Mouse (Mus musculus) CD4-positive, CD25-positive, alpha-beta regulatory T cell, adult 9 weeks (primary cell): Measurements from ENCODE around the gene Nfyb. TPM values are rescaled to one million over a fixed set of nuclear protein-coding genes. Genes with fewer than 3 reads are reported as not detected.

Experiments used
- polyA plus RNA-seq: library from polyadenylated mRNA; unstranded; fragments of 100-300 nt; shearing (Covaris generic); gene quantifications from one replicate; pipeline ENCODE4 v1.2.1, GENCODE M21; 2017

The Nfyb gene
- 59.5 TPM for polyA plus RNA-seq

GRCm38 (mm10) chr10:82763840-82764631 lies at the start of gene Nfyb:
Gene Nfyb (minus strand): TSS chr10:82764144.

Other genes starting within 250 kb of the Nfyb start
- gene 1190007I07Rik, start 140.9 kb downstream of the Nfyb start, polyA plus RNA-seq, result 49.3 TPM
- 28.6 TPM for gene Tdg, start 134.3 kb downstream of the Nfyb start, polyA plus RNA-seq
- gene Glt8d2, start 73.5 kb downstream of the Nfyb start, polyA plus RNA-seq, result 2.2 TPM
- 50.8 TPM for gene Hcfc2, start 68.0 kb downstream of the Nfyb start, polyA plus RNA-seq
- gene Txnrd1, start 69.8 kb upstream of the Nfyb start, polyA plus RNA-seq, result 33.5 TPM
- gene Eid3, start 102.5 kb upstream of the Nfyb start, polyA plus RNA-seq, result 0.21 TPM
- gene Chst11, start 221.4 kb upstream of the Nfyb start, polyA plus RNA-seq, result 0.12 TPM